19 mouse cellular contexts compared by ENCODE assay signal in the genomic region with DNA sequence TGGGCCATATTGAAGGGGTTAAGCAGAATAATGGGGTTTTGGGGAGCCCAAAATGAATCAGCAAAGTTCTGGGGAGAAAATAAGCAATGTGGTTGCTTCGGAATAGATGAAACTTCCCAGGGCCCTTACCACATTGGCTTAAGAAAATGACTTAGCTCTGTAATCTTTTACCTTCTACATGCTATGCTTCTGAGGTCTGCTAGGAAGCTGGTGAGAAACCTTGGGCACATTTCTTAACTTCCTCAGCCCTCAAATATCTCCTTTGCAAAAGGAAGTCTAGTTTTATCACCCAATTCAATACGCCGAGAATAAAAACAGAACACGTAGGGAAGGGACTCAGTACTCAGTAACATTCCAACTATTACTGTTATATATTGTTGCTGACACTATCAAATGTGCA.
"Had no signal": no experiment of that assay in that cellular context is flagged by ENCODE, and none has a peak within 500 bp of the region (broad histone marks: within the 10 kb centered on the region; RNA-seq: fewer than 3 reads in every experiment).

No protein-coding gene starts in this region.

- H3K4me3 ChIP-seq: midbrain, embryonic 10.5 days; midbrain, embryonic 12.5 days; myocyte; neural tube, embryonic 13.5 days; neural tube, embryonic 15.5 days had no signal

- H3K9ac ChIP-seq: lung, embryonic 14.5 days; midbrain, embryonic 12.5 days; neural tube, embryonic 13.5 days; neural tube, embryonic 15.5 days had no signal

- DNase-seq: lung, adult 18-20 months; lung, embryonic 14.5 days; lung, postnatal 10 days; lung, postnatal 4 days; midbrain, embryonic 14.5 days; retina, postnatal 1 day; right cerebral cortex, adult 18-20 months; right cerebral cortex, postnatal 25 days; right cerebral cortex, postnatal 4 days; spleen, adult 18-20 months; thymus, adult 18-20 months; thymus, postnatal 14 days; thymus, postnatal 36 days had no signal

- H3K27ac ChIP-seq: midbrain, embryonic 10.5 days; midbrain, embryonic 12.5 days; neural tube, embryonic 13.5 days; neural tube, embryonic 15.5 days had no signal

- H3K27me3 ChIP-seq: midbrain, embryonic 12.5 days; neural tube, embryonic 13.5 days; neural tube, embryonic 15.5 days had no signal

- H3K4me1 ChIP-seq: midbrain, embryonic 12.5 days; neural tube, embryonic 13.5 days; neural tube, embryonic 15.5 days had no signal

- H3K9me3 ChIP-seq: midbrain, embryonic 10.5 days; midbrain, embryonic 12.5 days; neural tube, embryonic 13.5 days; neural tube, embryonic 15.5 days had no signal

- ATAC-seq: midbrain, embryonic 16.5 days had no signal

- H3K4me2 ChIP-seq: lung, embryonic 14.5 days; midbrain, embryonic 12.5 days; neural tube, embryonic 13.5 days; neural tube, embryonic 15.5 days had no signal

- H3K36me3 ChIP-seq: midbrain, embryonic 12.5 days; neural tube, embryonic 13.5 days; neural tube, embryonic 15.5 days had no signal
